16 mouse cellular contexts compared by ENCODE assay signal in the genomic region with DNA sequence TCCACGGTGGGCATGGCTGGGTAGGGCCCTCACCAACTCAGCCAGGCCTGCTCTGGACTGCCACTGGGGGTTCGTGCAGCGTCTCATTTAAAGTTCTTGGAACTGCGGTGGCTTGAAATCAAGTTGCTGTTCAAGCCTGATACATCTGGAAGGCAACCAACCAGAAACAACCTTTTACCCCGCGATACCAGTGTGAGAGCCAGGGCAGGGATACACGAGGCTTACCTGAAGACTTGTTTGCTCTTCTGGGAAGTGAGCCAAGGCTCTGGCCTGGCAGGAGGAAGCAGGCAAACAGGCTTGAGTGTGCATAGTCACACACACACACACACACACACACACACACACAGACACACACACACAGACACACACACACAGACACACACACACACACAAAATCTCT. TPM values are rescaled to one million over a fixed set of nuclear protein-coding genes. Genes with fewer than 3 reads are reported as not detected.
A peak's percentile ranks its signal among the peaks of the same experiment; 100 is the strongest.
DNase-seq lines count a peak whose midpoint lies in the region; ATAC-seq and TF ChIP-seq lines count a peak whose summit lies in the region.
"Had no signal": no experiment of that assay in that cellular context is flagged by ENCODE, and none has a peak within 500 bp of the region (broad histone marks: within the 10 kb centered on the region; RNA-seq: fewer than 3 reads in every experiment).

A gene (minus strand): TSS at position 184 of the 400 bp plus-strand sequence.

- DNase-seq in heart, embryonic 10.5 days (ENCODE audit: low spot score) = no peak
- peak; percentile 41 to 55 for DNase-seq in urinary bladder, postnatal 36 days (ENCODE audit: low spot score in 2 of 2)
- DNase-seq in urinary bladder, postnatal 4 days (ENCODE audit: low spot score in 2 of 2) = no peak
- DNase-seq in lung, embryonic 14.5 days = peak; percentile 68
- DNase-seq in cerebellum, postnatal 14 days = no peak
- no peak for DNase-seq in gastrocnemius, postnatal 10 days
- no peak for DNase-seq in hindbrain, embryonic 10.5 days (ENCODE audit: low spot score)
- DNase-seq: gastrocnemius, postnatal 25 days; right cerebral cortex, postnatal 14 days had no signal

- H3K4me1 ChIP-seq in heart, embryonic 10.5 days = peaks cover 8% of the 10 kb centered on the region
- H3K4me1 ChIP-seq in heart, embryonic 12.5 days (replicated peaks) = peaks cover 13% of the 10 kb centered on the region; the same call in 1 of the 2 replicates
- H3K4me1 ChIP-seq in lung, embryonic 14.5 days (ENCODE audit: insufficient read depth) = no peaks in the 10 kb centered on the region
- H3K4me1 ChIP-seq in hindbrain, embryonic 10.5 days (replicated peaks) = no peaks in the 10 kb centered on the region
- H3K4me1 ChIP-seq: forebrain, embryonic 13.5 days; midbrain, embryonic 13.5 days had no signal

- no peak within 1 kb of the TSS for H3K9ac ChIP-seq in heart, embryonic 12.5 days
- H3K9ac ChIP-seq in lung, embryonic 14.5 days = no peak within 1 kb of the TSS
- H3K9ac ChIP-seq: forebrain, embryonic 13.5 days; liver, embryonic 14.5 days; midbrain, embryonic 13.5 days had no signal

- no peak for TF ChIP-seq CTCF in lung, embryonic 14.5 days (IDR thresholded peaks at IDR 0.05; ENCODE audit: low read depth)

- no peaks in the 10 kb centered on the region for H3K27me3 ChIP-seq in heart, embryonic 10.5 days (ENCODE audit: insufficient read depth, poor library complexity, severe bottlenecking)
- H3K27me3 ChIP-seq in heart, embryonic 12.5 days (replicated peaks) = no peaks in the 10 kb centered on the region
- no peaks in the 10 kb centered on the region for H3K27me3 ChIP-seq in lung, embryonic 14.5 days (ENCODE audit: insufficient read depth, low read length)
- H3K27me3 ChIP-seq in hindbrain, embryonic 10.5 days (ENCODE audit: insufficient read depth, poor library complexity, severe bottlenecking) = no peaks in the 10 kb centered on the region
- H3K27me3 ChIP-seq: forebrain, embryonic 13.5 days; midbrain, embryonic 13.5 days had no signal

- no peak within 1 kb of the TSS for H3K4me2 ChIP-seq in heart, embryonic 12.5 days
- H3K4me2 ChIP-seq in lung, embryonic 14.5 days = no peak within 1 kb of the TSS
- H3K4me2 ChIP-seq: forebrain, embryonic 13.5 days; midbrain, embryonic 13.5 days had no signal

- no peak for ATAC-seq in heart, embryonic 12.5 days (ENCODE audit: insufficient number of reproducible peaks, low FRiP score)
- ATAC-seq in lung, embryonic 14.5 days (ENCODE audit: insufficient read depth) = no peak
- ATAC-seq: forebrain, embryonic 13.5 days; midbrain, embryonic 13.5 days had no signal

- WGBS in heart, embryonic 10.5 days = 90% methylated on average over 7 of the region's 7 CpGs
- WGBS in heart, embryonic 12.5 days = 77% methylated on average over 7 of the region's 7 CpGs
- WGBS in lung, embryonic 14.5 days = 68% methylated on average over 7 of the region's 7 CpGs
- 88% methylated on average over 7 of the region's 7 CpGs for WGBS in hindbrain, embryonic 10.5 days

- 0 out of 2 replicates have a peak within 1 kb of the TSS, but pooled peaks have one; percentile 19 for H3K27ac ChIP-seq in heart, embryonic 10.5 days
- no peak within 1 kb of the TSS for H3K27ac ChIP-seq in heart, embryonic 12.5 days (ENCODE audit: poor library complexity, severe bottlenecking)
- no peak within 1 kb of the TSS for H3K27ac ChIP-seq in lung, embryonic 14.5 days (ENCODE audit: low read depth)
- H3K27ac ChIP-seq in hindbrain, embryonic 10.5 days = no peak within 1 kb of the TSS
- H3K27ac ChIP-seq: forebrain, embryonic 13.5 days; left cerebral cortex, adult 2 months; liver, embryonic 14.5 days; midbrain, embryonic 13.5 days had no signal

- H3K9me3 ChIP-seq in heart, embryonic 10.5 days = no peaks in the 10 kb centered on the region
- peaks cover 9% of the 10 kb centered on the region; the same call in 1 of the 2 replicates for H3K9me3 ChIP-seq in heart, embryonic 12.5 days (replicated peaks)
- no peaks in the 10 kb centered on the region for H3K9me3 ChIP-seq in lung, embryonic 14.5 days (ENCODE audit: low read depth, low read length)
- H3K9me3 ChIP-seq in hindbrain, embryonic 10.5 days = no peaks in the 10 kb centered on the region
- H3K9me3 ChIP-seq: forebrain, embryonic 13.5 days had no signal

- H3K4me3 ChIP-seq in heart, embryonic 10.5 days = no peak within 1 kb of the TSS
- no peak within 1 kb of the TSS for H3K4me3 ChIP-seq in heart, embryonic 12.5 days
- H3K4me3 ChIP-seq in lung, embryonic 14.5 days (ENCODE audit: low read depth, low read length) = no peak within 1 kb of the TSS
- no peak within 1 kb of the TSS for H3K4me3 ChIP-seq in hindbrain, embryonic 10.5 days
- H3K4me3 ChIP-seq: forebrain, embryonic 13.5 days; left cerebral cortex, adult 2 months; midbrain, embryonic 13.5 days had no signal

- peaks cover 14% of the 10 kb centered on the region for H3K36me3 ChIP-seq in heart, embryonic 10.5 days
- peaks cover 9% of the 10 kb centered on the region for H3K36me3 ChIP-seq in heart, embryonic 12.5 days
- H3K36me3 ChIP-seq in lung, embryonic 14.5 days (ENCODE audit: insufficient read depth) = peaks cover 2% of the 10 kb centered on the region; the same call in 1 of the 2 replicates
- H3K36me3 ChIP-seq in hindbrain, embryonic 10.5 days = peaks cover 10% of the 10 kb centered on the region; the same call in 1 of the 2 replicates

RNA-seq across cellular contexts. Expression of the gene that starts here (rescaled TPM):
- polyA plus RNA-seq in heart, embryonic 10.5 days (2016; fragmentation: Nextera tagmentation; extraction: Ambion mirVana) = 0.39 and 1.1 TPM in 2 replicates
- polyA plus RNA-seq in heart, embryonic 12.5 days (2016; fragmentation: Nextera tagmentation; extraction: Ambion mirVana) = 4.0 and 4.7 TPM in 2 replicates
- polyA plus RNA-seq in lung, embryonic 14.5 days (2014; fragmentation: Nextera tagmentation; extraction: Ambion mirVana) = 1.2 and 5.1 TPM in 2 replicates
- total RNA-seq in gastrocnemius, postnatal 10 days (2021) = not detected
- polyA plus RNA-seq in hindbrain, embryonic 10.5 days (2016; fragmentation: Nextera tagmentation; extraction: Ambion mirVana) = not detected in 2 replicates
- total RNA-seq: gastrocnemius, postnatal 25 days had no signal
- polyA plus RNA-seq: C2C12; forebrain, embryonic 13.5 days; midbrain, embryonic 13.5 days; neural tube, embryonic 14.5 days had no signal

Comparison
In these comparisons a context has a peak if more than half of its experiments do, and no peak if none do; other contexts are left out.
1. DNase-seq: peak in urinary bladder, postnatal 36 days (2 of 2) and lung, embryonic 14.5 days (single experiment); none in heart, embryonic 10.5 days (single experiment), urinary bladder, postnatal 4 days (0 of 2), cerebellum, postnatal 14 days (0 of 2), gastrocnemius, postnatal 10 days (single experiment) and hindbrain, embryonic 10.5 days (single experiment).